Mouse (Mus musculus) granulocyte monocyte progenitor cell, adult 5-6 weeks (primary cell): ENCODE results near the gene Slc30a4. TPM values are rescaled to one million over a fixed set of nuclear protein-coding genes. Genes with fewer than 3 reads are reported as not detected.
A peak's percentile ranks its signal among the peaks of the same experiment; 100 is the strongest.

ENCODE experiments used
- ATAC-seq: replicated peaks from 2 replicates; pipeline ENCODE4 v1.8.0; 2016; ENCODE audit warnings: mild to moderate bottlenecking, moderate TSS enrichment, inconsistent platforms; ENCODE audit not compliant: poor library complexity, severe bottlenecking
- total RNA-seq, 2 experiments: library from RNA; stranded (forward) in 1 of 2; stranded (reverse) in 1 of 2; fragments of 200-712, 200-1000 nt in 1 of 2; fragments of >200 nt in 1 of 2; fragmentation: Nextera tagmentation in 1 of 2; gene quantifications; 2 replicates each; pipeline ENCODE4 v1.2.3; 2014 to 2017

Gene Slc30a4
- 1.3 and 2.0 TPM in 2 replicates for total RNA-seq (2014; fragmentation: Nextera tagmentation)
- 1.3 and 2.1 TPM in 2 replicates for total RNA-seq (2017)

DNA sequence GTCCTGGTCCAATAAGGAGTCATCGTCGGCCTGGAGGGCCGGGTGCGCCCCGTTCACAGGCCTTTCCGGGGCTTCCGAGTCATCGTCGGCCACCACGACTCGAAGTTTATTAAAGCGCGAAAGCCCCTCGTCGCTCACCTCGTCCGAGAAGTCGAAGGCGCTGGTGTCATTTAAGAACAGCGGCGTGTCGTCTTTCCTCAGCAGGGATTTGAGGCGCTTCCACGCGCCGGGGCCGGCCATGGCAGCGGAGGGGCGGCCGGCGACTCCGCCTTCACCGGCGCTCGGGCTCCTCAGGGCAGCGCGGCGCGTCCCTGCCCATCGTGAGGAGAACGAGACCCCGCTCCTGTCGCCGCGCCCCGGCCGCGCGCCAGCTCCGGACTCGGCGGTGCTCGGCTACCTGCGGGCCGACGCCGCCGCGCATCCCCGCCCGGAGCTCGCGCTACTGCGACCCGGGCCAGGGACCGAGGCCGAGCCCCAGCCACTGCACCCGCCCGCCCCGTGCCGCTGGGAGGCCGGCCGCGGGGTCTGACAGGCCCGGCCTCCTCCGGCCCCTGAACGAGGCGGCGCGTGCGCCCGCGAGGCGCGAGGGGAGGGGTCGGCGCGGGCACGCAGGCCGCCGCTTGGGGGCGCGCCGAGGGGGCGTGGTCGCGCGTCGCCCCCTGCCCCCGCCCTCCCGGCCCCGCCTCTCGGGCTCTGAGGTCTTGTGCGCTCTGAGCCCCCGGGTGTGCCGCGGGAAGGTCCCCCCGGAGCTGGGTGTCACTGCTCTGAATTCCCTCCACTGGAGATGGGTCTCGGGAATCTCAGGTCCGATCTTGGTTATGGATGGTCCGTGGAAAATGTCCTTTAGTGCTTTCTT, at the start of gene Slc30a4:
Gene Slc30a4 (minus strand): TSS at position 483 of the 856 bp plus-strand sequence.
- peak; percentile 72 for ATAC-seq

DNA sequence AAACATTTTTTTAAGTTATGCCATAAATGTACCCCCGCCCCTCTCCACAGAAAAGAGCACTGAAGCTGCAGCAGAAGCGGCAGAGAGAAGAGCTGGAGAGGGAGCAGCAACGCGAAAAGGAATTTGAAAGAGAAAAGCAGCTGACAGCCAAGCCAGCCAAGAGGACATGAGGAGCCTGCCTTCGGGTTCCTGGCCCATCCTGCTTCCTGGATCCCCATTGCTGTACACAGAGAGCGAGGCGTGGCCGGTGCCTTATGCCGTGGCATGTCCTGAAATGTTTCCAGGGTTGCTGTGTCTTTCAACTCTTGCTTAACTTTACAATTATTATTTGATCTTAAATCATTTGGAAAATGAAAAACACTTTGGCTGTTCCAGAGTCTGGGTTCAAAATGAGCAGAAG, 44.0 kb upstream of the Slc30a4 start:
- no peak for ATAC-seq

DNA sequence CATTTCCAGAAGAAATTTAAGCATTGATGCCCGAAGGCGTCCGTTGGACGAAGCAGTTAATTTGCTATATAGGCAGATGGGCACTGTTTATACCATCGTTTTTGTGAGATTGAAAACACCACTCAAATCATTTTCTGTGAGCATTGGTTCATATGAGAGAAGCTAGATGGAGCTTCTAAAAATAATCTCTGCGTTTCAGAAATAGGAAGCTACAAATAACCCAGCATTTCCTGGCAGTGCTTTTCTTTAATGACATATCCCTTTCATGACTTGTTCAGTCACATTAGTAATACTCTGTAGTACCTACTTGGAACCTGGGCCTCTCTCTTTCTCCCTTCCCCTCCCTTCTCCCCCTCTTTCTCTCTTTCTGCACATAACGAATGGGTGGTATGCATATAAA, 36.6 kb upstream of the Slc30a4 start:
- ATAC-seq: no peak

DNA sequence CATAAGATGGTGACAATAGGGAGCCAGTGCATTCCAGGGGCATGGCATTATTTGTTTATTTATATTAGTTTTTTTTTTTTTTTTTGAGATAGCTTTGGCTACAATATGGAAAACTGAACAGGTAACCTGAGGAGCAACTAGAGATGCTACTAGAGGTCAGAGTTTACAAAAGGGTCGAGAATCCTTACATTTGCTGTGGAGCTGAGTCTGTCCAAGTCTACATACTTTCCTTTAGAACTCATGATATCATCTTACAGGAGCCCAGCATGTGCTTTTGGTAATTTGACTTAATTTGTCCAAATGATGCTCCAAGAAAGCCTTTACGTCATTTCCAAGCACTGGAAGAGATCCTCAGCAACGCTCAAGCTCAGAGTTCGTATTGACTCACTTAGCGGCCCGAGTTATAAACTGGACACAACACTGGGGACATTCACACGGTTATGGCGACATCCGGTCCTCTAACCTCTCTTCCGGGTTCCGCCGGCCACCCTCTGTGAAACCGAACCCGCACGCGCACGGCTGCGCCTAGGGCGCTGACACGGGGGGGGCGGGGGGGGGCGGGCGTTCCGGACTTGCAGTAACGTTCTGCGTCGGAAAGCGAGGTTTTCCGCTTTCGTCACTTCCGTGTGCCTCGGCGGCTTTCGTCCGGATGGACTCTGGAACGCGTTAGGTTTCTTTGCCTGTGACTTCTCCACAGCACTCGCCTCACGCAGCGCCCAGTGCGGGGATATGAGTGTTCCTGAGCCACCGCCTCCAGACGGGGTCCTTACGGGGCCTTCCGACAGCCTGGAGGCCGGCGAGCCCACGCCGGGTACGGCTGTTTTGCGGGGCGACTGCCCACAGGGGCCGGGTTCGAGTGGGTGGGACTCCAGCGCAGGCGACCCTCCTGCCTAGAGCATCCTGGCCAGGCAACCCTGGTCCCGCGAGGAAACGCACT, 35.7 kb upstream of the Slc30a4 start, which contains the start of gene Bloc1s6:
Gene Bloc1s6 (plus strand): TSS at position 610 of the 937 bp plus-strand sequence.
- ATAC-seq: peak; percentile 88

DNA sequence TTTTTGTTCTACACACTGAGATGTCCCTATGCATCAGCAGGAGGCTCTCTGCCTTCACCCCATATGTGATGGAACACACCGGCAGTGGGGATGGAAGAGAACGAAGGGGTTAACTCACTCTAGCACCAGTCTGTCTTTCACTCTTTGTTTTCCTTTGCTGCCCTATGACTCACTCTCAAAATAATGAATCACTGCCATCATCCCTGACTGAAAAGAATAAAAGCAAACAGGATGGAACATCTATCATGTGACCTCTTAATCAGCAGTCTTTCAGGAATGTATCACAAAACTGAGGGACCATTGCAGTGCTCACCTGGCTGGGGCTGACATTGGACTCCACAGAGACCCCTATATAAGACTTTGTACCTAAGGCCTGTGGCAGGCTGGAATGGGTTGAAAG, 29.0 kb upstream of the Slc30a4 start:
- ATAC-seq: no peak

DNA sequence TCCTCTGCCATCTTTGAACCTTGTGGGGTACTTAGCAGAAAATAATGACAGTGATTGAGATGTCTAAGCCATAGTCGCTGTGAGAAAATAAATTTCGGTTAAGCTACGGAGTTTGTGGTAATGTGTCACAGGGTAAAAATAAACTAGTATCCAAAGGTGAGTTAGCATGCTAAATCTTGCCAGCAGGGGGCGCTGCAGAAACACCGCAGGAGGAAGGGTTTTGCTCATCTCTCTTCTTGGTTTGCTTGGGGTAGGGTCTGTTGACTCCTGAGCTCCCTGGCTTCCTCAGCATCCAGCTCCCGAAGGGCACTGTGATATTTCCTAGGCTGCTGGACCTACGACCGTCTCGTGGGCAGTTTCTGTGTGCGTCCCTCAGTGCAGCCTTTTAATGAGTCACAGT, 23.1 kb upstream of the Slc30a4 start:
- ATAC-seq: peak; percentile 76

DNA sequence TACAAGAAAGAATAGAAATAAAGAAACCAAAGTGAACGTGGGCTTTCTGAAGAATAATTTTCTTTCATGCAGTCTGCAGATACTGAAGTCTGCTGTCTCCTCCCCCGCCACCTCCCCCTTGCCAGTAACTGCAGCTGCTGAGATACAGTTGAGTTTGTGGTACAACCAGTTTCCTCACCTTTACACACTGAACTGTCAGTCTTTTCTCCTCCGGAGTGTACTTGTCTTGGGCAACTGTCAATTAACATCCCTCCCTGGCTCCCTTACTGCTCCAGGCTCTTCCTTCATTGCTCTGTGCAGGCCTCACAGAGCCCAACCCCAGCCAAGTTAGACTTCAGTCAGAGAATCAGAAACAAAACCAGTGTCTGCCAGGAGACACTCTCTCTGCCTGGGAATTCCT, 18.1 kb upstream of the Slc30a4 start:
- ATAC-seq: 0 out of 2 replicates have a peak, but pooled peaks have one; percentile 5

DNA sequence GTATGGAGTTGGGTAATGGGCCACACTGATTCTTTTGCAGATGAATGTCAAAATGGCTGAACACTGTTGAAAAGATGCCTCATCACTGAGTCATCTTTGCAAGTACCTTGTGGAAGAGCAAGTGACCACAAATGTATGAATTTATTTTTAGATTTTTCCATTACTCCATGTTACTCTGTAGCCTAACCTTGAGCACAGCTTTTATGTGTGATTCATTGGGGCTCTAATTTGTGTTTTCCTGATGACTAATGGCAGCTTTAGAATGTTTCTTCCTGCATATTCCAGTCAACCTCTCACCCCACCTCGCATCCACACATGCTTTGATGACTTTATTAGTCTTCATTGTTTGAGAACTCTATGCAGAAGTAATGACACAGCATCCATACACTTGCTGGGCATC, 16.8 kb upstream of the Slc30a4 start:
- ATAC-seq: no peak

DNA sequence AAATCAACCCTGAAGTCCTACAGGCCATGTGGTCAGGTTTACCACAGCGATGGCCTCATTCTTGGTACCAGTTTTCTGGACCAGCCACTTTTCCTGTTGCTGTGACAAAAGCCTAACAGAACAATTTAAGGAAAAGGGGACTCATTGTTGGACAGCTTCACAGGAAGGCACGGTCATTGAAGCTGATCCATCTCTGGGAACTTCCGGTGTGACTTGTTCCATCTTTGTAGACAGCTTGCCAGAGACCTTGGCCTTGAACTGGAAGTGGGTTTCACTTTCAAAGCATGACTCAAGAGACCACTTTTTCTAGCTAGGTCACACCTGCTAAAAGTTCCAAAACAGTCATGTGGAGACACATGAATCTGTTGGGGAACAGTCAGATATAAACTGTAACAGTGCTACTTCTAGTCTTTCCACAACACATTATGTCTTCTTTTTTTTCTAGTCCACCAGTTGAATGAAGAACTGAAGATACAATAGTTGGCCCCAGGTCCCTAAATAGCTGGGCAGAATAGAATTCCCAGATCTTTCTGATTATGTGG, 13.9 kb upstream of the Slc30a4 start:
- ATAC-seq: no peak

DNA sequence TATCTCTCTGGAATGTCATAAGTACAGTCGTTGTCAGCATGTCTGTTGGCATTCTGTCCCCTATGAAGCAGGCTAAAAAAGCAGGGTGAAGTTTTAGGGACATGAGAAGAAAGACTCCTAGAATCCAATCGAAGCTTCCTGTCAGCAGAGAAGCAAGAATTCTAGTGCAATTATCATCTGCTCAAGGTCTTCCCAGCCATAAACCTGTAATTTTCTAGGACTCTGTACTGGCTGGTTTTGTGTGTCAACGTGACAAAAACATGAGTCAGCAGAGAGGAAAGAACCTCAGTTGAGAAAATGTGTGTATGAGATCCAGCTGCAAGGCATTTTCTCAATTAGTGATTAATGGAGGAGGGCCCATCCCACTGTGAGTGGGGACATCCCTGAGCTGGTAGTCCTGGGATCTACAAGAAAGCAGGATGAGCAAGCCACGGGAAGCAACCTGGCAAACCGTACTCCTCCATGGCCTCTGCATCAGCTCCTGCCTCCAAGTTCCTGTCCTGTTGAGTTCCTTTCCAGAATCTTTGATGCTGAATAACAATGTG, 12.8 kb upstream of the Slc30a4 start:
- no peak for ATAC-seq

DNA sequence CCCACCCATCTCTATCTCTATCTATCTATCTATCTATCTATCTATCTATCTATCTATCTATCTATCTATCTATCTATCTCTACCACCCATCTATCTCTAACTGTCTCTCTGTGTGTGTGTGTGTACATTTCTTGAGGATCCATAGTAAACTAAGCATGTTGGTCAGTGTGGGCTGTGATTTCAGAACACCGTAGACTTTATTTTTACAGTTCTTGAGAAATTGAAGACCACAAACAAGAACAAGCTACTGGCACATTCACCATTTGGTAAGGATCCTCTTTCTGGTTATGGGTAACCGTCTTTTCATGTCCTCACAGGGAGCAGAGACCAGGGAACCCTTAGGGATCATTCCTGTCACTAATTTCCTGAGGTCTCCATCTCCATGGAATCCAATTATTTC, 10.4 kb upstream of the Slc30a4 start:
- peak; percentile 67 for ATAC-seq

DNA sequence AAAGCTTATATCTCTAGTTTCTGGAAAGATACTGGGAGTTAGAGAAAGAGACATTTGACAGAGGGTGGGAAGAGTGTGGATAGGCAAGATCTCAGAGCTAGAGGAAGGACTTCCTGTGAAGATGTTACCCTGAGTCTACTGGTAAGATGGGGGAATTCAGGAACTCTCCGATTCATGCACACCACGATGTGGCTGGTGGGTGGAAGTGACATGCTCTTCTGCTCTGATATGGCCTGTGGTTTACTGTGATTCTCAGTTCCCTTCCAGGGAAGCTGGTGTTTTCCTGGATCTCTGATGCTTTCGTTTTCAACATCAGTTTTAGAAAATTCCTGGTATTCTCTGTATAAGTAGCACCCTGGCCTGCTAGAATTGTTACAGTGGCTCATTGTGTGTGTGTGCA, 9.4 kb upstream of the Slc30a4 start:
- ATAC-seq: peak; percentile 96

DNA sequence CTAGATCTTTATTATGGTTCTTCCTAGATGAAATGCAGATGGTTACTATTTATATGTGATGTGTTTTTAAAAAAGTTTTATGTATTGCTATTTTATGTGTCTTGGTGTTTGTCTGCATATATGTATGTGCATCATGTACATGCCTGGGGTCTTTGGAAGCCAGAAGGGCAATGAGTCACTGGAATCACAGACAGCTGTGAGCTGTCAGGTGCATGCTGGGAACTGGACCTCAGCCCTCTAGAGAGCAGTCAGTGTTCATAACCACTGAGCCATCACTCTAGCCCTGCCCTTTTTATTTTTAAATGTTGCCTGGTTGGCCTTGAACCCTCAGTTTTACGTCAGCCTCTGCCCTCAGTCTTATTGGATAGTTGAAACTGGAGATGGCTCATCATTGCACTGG, 6.7 kb upstream of the Slc30a4 start:
- no peak for ATAC-seq

DNA sequence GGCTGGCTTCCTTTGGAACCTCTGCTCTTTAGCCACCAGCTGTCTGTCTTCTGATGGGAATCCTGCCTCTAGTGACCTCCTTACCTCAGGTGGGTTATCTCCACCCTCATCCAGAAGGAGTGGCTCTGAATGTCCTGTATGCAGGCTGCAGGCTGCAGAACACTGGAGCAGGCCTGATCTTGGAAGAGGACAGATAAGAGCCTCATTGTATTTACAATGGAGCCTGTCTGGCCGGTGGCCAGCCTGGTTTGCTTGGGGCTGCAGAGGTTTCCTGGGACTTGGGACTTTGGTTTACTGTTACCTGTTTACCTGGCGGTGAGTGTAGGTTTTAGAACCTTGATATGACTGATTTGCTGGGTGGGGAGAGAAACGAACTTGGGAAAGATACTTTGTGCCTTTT, 5.6 kb upstream of the Slc30a4 start:
- no peak for ATAC-seq

DNA sequence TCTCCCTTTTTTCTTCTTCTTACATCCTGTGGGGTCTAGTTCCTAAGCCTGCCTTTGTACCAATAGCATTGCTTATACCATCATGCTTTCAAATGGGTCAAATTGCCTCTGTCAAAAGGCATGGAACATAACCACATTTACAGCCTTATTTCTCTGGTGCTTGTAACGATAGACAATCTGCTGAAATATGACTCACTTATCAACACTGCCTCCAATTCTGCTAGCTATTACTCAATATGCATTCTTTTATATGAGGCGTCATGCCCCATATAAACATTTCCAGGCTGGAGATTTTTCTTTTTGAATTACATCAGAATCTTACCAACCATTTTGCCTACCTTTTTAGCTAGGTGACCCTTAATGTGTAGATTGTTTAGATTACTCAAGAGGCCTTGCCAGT, 2.1 kb upstream of the Slc30a4 start:
- ATAC-seq: no peak

DNA sequence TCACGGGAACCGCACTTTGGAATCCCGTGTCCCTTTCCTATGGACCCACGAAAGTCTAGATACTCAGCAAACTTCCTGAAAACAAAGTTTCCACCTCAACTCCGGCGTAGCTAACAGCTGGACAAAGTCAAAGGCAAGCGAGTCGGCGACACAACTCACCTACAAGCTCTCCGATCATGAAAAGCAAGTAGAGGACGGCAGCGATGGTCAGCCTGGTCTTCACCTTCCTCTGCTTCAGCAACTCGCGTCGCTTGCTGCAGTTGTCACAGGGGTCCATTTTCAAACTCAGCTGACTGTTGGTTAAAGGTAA, 637 bp downstream of the Slc30a4 start:
- ATAC-seq: peak; percentile 36

DNA sequence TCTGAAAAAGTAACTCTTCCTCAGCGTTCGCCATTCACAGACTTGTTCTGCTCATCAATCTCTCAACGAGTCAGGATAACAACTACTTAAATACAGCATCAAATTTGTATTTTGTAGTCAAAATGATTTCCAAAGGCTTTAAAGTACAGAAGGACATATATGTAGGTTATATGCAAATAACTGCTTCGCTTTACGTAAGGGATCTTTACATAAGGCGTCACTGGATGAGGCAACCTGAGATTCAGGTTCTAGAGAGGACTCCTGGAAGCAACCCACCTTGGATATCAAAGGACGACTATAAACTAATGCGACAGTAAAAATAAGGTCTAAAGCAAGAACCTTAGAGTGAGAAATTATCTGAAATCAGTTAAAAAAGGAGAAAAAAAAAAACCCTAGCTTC, 1.5 kb downstream of the Slc30a4 start:
- no peak for ATAC-seq

DNA sequence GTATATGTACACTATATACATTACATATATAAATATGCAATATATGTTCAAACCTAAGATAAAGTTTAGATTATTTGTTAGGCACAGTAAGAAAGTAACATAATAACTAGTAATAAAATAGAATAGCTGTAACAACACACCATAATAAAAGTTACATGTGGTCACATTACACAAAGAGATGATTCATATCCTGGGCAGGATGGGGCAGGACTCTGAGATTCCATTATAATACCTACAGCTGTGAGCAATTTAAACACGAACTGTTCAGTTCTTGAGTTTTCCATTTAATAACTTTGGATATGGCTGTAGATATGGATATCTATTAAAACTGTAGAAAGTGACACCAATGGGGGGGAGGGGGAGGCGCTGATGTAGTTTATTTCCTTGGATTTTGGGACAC, 4.9 kb downstream of the Slc30a4 start:
- no peak for ATAC-seq

DNA sequence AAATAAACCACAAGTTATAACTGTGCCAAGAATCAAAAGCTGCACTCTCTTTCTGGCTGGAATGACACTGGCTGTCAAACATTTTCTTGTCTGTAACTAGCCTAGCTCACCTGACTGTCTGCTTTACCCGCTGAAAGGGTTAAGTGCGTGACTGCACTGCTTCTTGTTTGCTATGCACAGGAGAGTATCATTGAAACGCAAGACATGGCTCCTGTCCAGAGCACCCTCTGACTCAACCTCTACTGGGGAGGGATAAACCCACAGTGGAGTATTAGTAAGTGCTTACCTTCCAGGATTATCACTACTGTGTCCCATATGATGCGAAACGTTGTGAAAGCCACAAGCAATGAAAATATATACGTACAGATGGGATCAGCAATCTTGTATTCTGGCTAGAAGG, 15.8 kb downstream of the Slc30a4 start:
- no peak for ATAC-seq

DNA sequence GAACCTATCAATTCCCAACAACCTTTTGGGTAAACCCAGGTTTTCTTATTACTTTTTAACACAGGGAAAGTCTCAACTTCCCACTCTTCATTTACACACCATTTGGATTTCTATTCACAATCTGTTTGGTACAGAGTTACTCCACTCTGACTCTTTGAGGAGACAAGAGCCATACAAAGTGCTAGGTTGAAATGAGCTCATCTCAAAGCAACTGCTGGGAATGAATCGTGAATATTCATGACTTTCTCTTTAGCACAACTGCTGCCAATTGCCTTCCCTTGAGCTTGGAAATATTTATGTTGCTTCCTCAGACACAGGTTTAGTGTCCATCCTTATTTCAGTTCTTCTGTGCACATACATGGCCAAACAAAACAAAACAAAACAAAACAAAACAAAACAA, 18.8 kb downstream of the Slc30a4 start:
- no peak for ATAC-seq

DNA sequence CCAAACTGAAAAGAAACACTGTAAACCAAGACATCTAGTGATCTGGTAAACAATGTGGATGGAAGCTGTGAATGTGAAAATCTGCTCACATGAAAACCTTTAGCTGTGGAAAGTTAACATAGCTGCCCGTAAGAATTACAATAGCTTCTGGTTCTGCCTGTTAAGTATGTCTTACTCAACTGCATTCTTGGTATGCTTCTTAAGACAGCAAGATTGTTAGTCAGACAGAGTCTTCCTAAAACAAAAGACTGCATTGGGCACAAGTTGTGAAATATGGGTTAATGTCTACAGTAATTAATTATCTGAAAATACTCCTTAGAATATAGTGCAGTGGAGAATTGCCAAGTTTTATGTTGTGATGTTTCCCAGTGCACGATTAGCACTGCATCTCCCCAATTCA, 19.9 kb downstream of the Slc30a4 start:
- no peak for ATAC-seq
